Mouse (Mus musculus) lung, embryonic 16.5 days (tissue): Measurements from ENCODE around the gene Tmem123. TPM values are rescaled to one million over a fixed set of nuclear protein-coding genes. Genes with fewer than 3 reads are reported as not detected.

ENCODE experiments used
- ATAC-seq: fragments of 200-750 bp; cut with Nextera tagmentation; 2 replicates; pipeline ENCODE4 v1.8.0; 2017; ENCODE audit warnings: low read depth, mild to moderate bottlenecking, moderate library complexity
- H3K27ac ChIP-seq: fragments of 300-500 bp; sonication (generic); 2 replicates; pipeline ENCODE4 v1.5.1; 2014; ENCODE audit warnings: mild to moderate bottlenecking, control low read depth, low read length
- H3K27me3 ChIP-seq: fragments of 300-500 bp; sonication (generic); 2 replicates; pipeline ENCODE4 v1.6.1; 2014; ENCODE audit warnings: low read depth, low read length, mixed read lengths; ENCODE audit not compliant: control insufficient read depth, insufficient read depth
- H3K36me3 ChIP-seq: fragments of 300-500 bp; sonication (generic); 2 replicates; pipeline ENCODE4 v1.6.1; 2014; ENCODE audit warnings: low read length; ENCODE audit not compliant: control insufficient read depth, insufficient read depth
- H3K4me1 ChIP-seq: fragments of 300-500 bp; sonication (generic); replicated peaks from 2 replicates; pipeline ENCODE4 v1.6.1; 2014; ENCODE audit warnings: low read length, mixed read lengths; ENCODE audit not compliant: control insufficient read depth, insufficient read depth
- H3K4me2 ChIP-seq: fragments of 300-500 bp; sonication (generic); 2 replicates; pipeline ENCODE4 v1.6.1; 2014; ENCODE audit warnings: low read depth, low read length, control low read depth
- H3K4me3 ChIP-seq: fragments of 300-500 bp; sonication (generic); 2 replicates; pipeline ENCODE4 v1.5.1; 2014; ENCODE audit warnings: mild to moderate bottlenecking, low read length, control low read depth
- H3K9ac ChIP-seq: fragments of 300-500 bp; sonication (generic); 2 replicates; pipeline ENCODE4 v1.6.1; 2014; ENCODE audit warnings: low read length, control low read depth
- H3K9me3 ChIP-seq: fragments of 300-500 bp; sonication (generic); 2 replicates; pipeline ENCODE4 v1.6.1; 2016; ENCODE audit warnings: low read length; ENCODE audit not compliant: control insufficient read depth
- WGBS: fragments of 180-500 bp; shearing (Covaris S2); extraction: QIAGEN DNeasy Blood & Tissue Kit; methylation state at CpG from one replicate; pipeline ENCODE4 v1.1.7; 2014; 5-methylcytosine and 5-hydroxymethylcytosine counted together
- polyA plus RNA-seq: library from polyadenylated mRNA; unstranded; fragments of >200 nt; fragmentation: Nextera tagmentation; extraction: Ambion mirVana; gene quantifications from 2 replicates; pipeline ENCODE4 v1.2.1, GENCODE M21; 2015

The Tmem123 gene
- polyA plus RNA-seq, 1 experiment from 2014 or later, result 136 TPM

- no peak overlapping the region for H3K27ac ChIP-seq
Observed at GRCm38 (mm10) chr9:7772361-7772760, 8.5 kb downstream of the Tmem123 start.

GRCm38 (mm10) chr9:7772773-7773454 lies 9.1 kb downstream of the Tmem123 start:
- no peaks in the 10 kb centered on the region for H3K4me1 ChIP-seq
- no peaks in the 10 kb centered on the region for H3K27me3 ChIP-seq
- H3K9ac ChIP-seq, result no peak overlapping the region
- peaks cover 8% of the 10 kb centered on the region for H3K36me3 ChIP-seq
- no peak overlapping the region for H3K4me2 ChIP-seq
- no peak for ATAC-seq
- H3K9me3 ChIP-seq, result no peaks in the 10 kb centered on the region
- 82% methylated on average over 4 of the region's 4 CpGs for WGBS
- no peak overlapping the region for H3K27ac ChIP-seq
- no peak overlapping the region for H3K4me3 ChIP-seq

More at GRCm38 (mm10) chr9:7772361-7772760, 8.5 kb downstream of the Tmem123 start:
- no peaks in the 10 kb centered on the region for H3K27me3 ChIP-seq
- no peak overlapping the region for H3K4me2 ChIP-seq
- 90% methylated on average over 2 of the region's 2 CpGs for WGBS
- H3K4me3 ChIP-seq, result no peak overlapping the region
- peaks cover 8% of the 10 kb centered on the region for H3K36me3 ChIP-seq
- no peak for ATAC-seq
- no peak overlapping the region for H3K9ac ChIP-seq
- peaks cover 4% of the 10 kb centered on the region; the same call in 1 of the 2 replicates for H3K4me1 ChIP-seq
- H3K9me3 ChIP-seq, result no peaks in the 10 kb centered on the region

GRCm38 (mm10) chr9:7773686-7774085 lies 9.8 kb downstream of the Tmem123 start:
- H3K4me1 ChIP-seq, result no peaks in the 10 kb centered on the region
- no peak overlapping the region for H3K4me3 ChIP-seq
- H3K4me2 ChIP-seq, result no peak overlapping the region
- no peak overlapping the region for H3K9ac ChIP-seq
- peaks cover 8% of the 10 kb centered on the region for H3K36me3 ChIP-seq
- WGBS, result 83% methylated on average over 5 of the region's 5 CpGs
- H3K9me3 ChIP-seq, result no peaks in the 10 kb centered on the region
- H3K27ac ChIP-seq, result no peak overlapping the region
- H3K27me3 ChIP-seq, result no peaks in the 10 kb centered on the region
- ATAC-seq, result no peak

- Histone ChIP-seq H3K36me3 (peaks cover 10% of the 10 kb centered on the region), H3K27me3 (no peaks in the 10 kb centered on the region), H3K9me3 (no peaks in the 10 kb centered on the region), H3K27ac (no peak overlapping the region), H3K4me3 (no peak overlapping the region), H3K4me2 (no peak overlapping the region), H3K4me1 (no peaks in the 10 kb centered on the region), H3K9ac (no peak overlapping the region)
- WGBS, result 57% methylated on average over 10 of the region's 10 CpGs
- ATAC-seq, result peak; percentile 41; the same call in 1 of the 2 replicates
Observed at GRCm38 (mm10) chr9:7774538-7774937, 10.7 kb downstream of the Tmem123 start.

- no peak overlapping the region for H3K4me2 ChIP-seq
- no peaks in the 10 kb centered on the region for H3K27me3 ChIP-seq
- H3K36me3 ChIP-seq, result peaks cover 5% of the 10 kb centered on the region
- 92% methylated on average over 2 of the region's 2 CpGs for WGBS
- no peaks in the 10 kb centered on the region for H3K4me1 ChIP-seq
- no peak for ATAC-seq
- no peak overlapping the region for H3K9ac ChIP-seq
- no peaks in the 10 kb centered on the region for H3K9me3 ChIP-seq
- no peak overlapping the region for H3K4me3 ChIP-seq
- no peak overlapping the region for H3K27ac ChIP-seq
Observed at GRCm38 (mm10) chr9:7775011-7775410, 11.2 kb downstream of the Tmem123 start.

- WGBS, result 83% methylated on average over 3 of the region's 3 CpGs
- Histone ChIP-seq H3K27ac (no peak overlapping the region), H3K4me2 (no peak overlapping the region), H3K27me3 (no peaks in the 10 kb centered on the region), H3K36me3 (peaks cover 5% of the 10 kb centered on the region), H3K9ac (no peak overlapping the region), H3K9me3 (no peaks in the 10 kb centered on the region), H3K4me3 (no peak overlapping the region), H3K4me1 (no peaks in the 10 kb centered on the region)
- no peak for ATAC-seq
Observed at GRCm38 (mm10) chr9:7775986-7776385, 12.1 kb downstream of the Tmem123 start.

- ATAC-seq, result no peak
- 97% methylated on average over 1 of the region's 1 CpGs for WGBS
- H3K4me1 ChIP-seq, result no peaks in the 10 kb centered on the region
Observed at GRCm38 (mm10) chr9:7776940-7777339, 13.1 kb downstream of the Tmem123 start.

GRCm38 (mm10) chr9:7777652-7778051 lies 13.8 kb downstream of the Tmem123 start:
- Histone ChIP-seq H3K36me3 (peaks cover 3% of the 10 kb centered on the region; the same call in 1 of the 2 replicates), H3K4me2 (no peak overlapping the region), H3K27me3 (no peaks in the 10 kb centered on the region), H3K4me3 (no peak overlapping the region), H3K27ac (no peak overlapping the region), H3K9ac (no peak overlapping the region), H3K9me3 (no peaks in the 10 kb centered on the region), H3K4me1 (no peaks in the 10 kb centered on the region)
- 57% methylated on average over 1 of the region's 1 CpGs for WGBS
- no peak for ATAC-seq

More at GRCm38 (mm10) chr9:7776940-7777339, 13.1 kb downstream of the Tmem123 start:
- Histone ChIP-seq H3K27me3 (no peaks in the 10 kb centered on the region), H3K4me3 (no peak overlapping the region), H3K27ac (no peak overlapping the region), H3K4me2 (no peak overlapping the region), H3K9ac (no peak overlapping the region), H3K9me3 (no peaks in the 10 kb centered on the region), H3K36me3 (peaks cover 5% of the 10 kb centered on the region; the same call in 1 of the 2 replicates)

GRCm38 (mm10) chr9:7778771-7779170 lies 14.9 kb downstream of the Tmem123 start:
- H3K27ac ChIP-seq, result no peak overlapping the region
- 75% methylated on average over 7 of the region's 7 CpGs for WGBS
- H3K4me1 ChIP-seq, result no peaks in the 10 kb centered on the region
- no peak overlapping the region for H3K4me3 ChIP-seq
- no peak overlapping the region for H3K9ac ChIP-seq
- H3K9me3 ChIP-seq, result no peaks in the 10 kb centered on the region
- H3K27me3 ChIP-seq, result no peaks in the 10 kb centered on the region
- no peak for ATAC-seq
- no peak overlapping the region for H3K4me2 ChIP-seq
- peaks cover 3% of the 10 kb centered on the region; the same call in 1 of the 2 replicates for H3K36me3 ChIP-seq
